Mouse (Mus musculus) urinary bladder, postnatal 36 days (tissue): ENCODE measurements around the gene Ppp1r35.
A peak's percentile ranks its signal among the peaks of the same experiment; 100 is the strongest.
"Not testable (repeated sequence)": the region's sequence is repeated elsewhere in the genome, so short reads cannot be mapped to it uniquely, and the experiment has no call there.

ENCODE experiments used
- DNase-seq, 2 experiments: peaks; one replicate each; pipeline ENCODE4 v3.0.0; 2022; ENCODE audit warnings: low spot score in 2 of 2, mixed read lengths in 1 of 2

The Ppp1r35 gene

DNA sequence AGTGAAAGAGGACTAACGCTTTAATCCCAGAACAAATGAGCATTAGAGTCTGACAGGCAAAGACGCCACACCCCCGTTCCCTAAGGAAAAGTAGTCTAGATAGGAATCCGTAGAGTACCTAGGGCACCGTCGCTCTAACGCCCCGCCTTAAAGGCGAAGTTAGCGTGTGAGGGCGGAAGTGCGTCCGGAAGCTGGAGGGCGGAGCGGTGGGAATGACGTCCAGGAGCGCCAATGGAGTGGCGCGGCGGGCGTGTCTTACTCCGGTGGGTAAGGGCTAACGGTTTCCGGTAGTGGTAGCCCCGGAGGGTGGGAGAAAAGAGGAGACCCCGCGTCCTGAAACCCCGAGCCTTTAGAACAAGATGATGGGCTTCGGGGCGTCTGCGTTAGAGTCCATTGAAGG lies at the start of gene Ppp1r35:
TSS of gene Ppp1r35 (plus strand) at position 215 of the 400 bp plus-strand sequence.
- DNase-seq: peak; percentile 96

DNA sequence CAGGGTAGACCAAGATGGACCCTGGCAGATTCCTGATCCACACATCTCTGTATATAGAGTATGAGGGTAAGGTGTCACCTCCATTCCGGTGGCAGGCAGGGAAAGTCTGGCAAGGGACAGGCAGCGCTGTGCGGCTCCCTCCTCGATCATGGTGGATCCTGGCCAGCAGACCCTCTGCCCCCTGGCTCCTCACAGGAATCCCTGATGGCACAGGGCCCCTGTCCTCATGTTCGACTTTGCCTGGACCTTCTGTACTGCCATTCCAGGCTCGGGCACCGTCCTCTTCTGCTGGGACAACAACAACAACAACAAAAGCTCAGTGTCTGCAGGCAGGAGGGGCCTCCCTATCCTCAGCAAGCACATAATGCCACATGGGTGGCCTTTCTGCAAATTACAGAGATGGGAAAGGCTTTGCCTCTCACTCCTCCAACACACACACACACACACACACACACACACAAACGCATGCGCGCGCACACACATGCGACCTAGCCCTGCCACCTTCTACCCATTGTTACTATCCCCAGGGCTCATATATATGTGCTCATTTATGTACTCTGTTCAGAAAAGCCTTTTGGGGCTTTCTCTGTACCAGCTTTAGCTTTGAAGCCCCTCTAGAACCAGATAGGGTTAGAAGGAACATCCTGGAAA lies 44.9 kb upstream of the Ppp1r35 start:
- no peak for DNase-seq

GRCm38 (mm10) chr5:137734289-137735061 lies 44.2 kb upstream of the Ppp1r35 start:
- DNase-seq: no peak

DNA sequence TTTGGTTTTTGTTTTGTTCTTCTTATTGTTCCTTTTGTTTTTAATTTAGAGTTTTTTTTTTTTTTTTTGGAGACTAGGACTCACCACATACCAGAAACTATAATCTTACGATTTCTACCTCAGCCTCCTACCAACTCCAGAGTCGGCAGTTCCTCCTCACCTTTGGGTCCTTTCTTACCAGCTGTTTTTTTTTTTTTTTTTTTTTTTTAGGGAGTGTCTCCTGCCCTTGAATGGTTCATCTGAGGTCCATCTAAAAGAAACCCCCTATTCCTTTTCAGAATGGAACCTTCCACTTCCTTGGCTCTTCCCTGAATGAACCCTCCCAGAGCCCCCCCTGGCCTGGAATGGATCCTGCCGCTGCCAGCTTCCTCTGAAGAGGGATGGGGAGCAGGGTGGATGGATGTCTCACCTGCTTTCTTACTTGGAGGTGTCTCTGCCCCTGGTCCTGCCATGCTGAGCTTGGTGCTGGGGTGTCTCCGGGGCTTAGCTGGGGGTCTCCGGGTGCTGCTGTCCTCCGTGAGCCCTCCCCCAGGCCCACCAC lies 41.2 kb upstream of the Ppp1r35 start:
- no peak for DNase-seq

- no peak for DNase-seq
These were observed 40.1 kb upstream of the Ppp1r35 start for GRCm38 (mm10) chr5:137738516-137738915.

DNA sequence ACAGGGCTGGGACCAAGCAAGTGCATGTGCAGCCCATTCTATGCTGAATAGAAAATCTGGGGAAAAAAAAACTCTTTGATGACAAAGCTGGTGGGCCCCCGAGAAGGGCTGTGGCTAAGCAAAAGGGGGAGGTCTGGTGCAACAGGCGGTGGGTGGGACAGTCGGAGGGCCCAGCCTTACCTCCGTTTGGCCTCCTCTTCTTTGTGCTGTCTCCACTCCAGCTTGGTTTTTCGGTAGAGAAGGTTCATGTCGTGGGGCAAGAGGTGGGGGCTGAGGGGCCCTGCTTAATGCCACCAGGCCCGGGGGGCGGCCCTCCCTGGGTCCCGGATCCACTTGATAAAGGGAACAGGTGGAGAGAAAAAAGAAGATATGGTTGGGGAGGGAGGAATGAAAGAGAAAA lies 39.2 kb upstream of the Ppp1r35 start:
- no peak for DNase-seq

DNA sequence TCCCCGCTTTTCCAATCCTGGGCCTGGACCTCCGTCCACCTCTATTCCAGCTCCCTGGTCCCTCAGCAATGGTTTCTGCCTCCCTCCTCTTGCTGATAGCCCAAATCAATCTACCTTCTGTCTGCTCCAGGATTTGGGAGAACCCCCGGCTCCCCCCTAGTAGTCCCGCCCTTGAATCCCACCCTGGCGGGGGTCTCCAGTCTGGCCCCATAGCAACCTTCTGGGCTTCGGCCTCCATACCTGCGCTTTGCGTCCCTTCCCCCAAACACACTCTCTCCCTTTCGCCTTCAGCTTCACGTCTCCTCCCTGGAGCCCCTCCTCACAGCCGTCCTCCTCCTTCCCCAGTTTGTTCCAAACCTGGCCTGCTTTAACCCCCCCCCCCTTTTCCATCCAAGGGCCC lies 38.1 kb upstream of the Ppp1r35 start:
- DNase-seq: no peak

DNA sequence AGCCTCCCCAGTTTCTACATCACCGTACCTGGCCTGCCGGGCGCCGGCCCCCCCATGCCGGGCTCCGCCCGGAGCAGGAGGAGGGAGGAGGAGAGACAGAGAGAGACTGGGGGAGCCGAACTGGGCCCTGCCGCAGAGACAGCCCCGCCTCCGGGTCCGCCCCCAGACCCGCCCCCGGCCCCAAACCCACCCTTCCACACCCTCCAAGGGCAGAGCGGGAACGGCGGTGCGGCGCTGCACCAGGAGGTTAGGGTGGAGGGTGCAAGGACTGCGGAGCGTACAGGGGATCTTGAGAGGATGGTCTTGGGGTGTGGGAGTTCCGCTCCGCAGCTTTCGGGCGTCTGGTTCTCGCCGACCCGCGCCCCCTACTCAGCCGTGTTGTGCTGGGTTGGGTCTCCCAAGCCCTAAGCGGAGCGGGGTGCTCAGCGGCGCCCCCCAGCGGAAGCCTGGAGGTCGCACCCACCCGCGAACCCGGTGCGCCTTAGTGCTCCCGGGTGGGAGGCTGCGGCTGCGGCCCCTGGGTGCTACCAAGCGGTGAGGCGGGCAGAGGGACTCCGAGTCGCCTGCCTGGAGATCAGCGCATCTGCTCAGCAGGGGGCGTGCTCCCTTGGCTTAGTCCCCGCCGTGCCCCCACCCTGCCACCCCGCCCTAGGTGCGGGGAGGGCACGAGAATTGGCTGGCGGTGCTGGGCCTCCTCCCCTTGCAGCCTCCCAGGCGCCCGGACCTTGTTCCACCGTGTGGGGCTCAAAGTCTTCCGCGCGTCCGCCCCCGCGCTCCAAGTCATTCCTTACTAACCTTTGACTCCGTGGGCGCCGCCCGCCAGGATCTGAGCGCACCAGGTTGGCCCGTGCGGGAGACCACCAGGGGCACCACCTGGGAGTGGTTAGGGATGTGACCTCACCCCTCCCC lies 37.4 kb upstream of the Ppp1r35 start, which contains the start of gene Nyap1:
TSS of gene Nyap1 (minus strand) at position 585 of the 909 bp plus-strand sequence.
- peak; percentile 58 to 65 for DNase-seq

- no peak for DNase-seq
These were observed 36.6 kb upstream of the Ppp1r35 start for GRCm38 (mm10) chr5:137742048-137742447.

DNA sequence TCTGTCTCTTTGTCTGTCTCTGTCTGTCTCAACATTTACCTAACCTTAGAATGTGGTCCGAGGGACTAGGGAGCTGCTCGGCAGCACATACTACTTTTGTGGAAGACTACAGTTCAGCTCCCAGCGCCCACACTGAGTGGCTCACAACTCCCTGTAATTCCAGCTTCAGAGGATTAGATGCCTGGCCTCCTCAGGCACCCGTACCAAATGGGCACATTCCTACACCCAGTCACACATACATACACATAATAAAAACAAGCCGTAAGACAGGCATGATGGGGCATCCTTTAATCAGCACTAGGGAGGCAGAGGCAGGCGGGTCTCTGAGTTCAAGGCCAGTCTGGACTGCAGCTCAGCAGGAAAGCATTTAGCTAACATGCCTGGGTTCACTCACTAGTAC lies 35.8 kb upstream of the Ppp1r35 start:
- DNase-seq: no peak

- no peak for DNase-seq
These were observed 34.5 kb upstream of the Ppp1r35 start for GRCm38 (mm10) chr5:137744197-137744596.

DNA sequence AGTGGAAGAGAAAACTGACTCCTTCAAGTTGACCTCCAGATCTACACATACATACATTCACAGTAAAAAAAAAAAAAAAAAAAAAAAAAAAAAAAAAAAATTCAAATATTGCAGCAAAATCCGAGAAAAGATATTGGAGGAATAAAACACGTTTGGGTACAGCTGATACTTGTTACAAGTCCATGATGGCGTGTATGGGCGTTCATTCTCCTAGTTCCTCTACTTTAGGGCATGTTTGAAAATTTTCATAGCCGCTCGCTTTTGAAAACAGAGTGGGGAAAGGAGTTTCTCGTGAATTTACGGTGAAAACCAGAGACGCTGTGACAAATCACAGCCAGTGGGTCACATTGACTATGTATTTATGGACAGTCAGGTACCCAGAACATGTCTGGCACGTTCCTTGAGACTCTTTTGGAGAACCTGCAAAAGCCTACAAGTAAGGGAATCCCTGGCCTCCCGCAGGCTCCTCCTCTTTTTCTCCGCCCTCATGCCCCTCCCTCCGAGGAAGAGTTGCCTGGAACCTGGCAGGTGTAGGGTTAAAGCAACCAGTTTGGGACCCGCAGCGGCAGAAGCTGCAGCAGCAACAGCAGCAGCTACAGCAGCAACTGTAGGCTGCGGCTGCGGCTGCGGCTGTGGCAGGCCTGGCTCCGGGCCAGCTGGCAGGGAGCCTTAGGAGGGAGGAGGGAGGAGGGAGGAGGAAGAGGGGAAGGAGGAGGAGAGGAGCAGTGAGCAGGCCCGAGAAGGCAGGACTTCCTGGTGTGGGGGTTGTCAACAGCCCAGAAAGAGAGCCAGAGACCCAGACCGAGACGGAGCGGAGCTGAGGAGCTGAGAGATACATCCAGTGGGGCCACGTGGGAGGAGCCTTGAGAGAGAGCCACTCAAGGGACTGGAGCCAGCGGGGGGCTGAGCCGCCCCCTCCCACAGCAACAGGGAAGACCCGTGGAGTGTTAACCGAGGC lies 33.2 kb upstream of the Ppp1r35 start, which contains the start of gene Tsc22d4:
TSS of gene Tsc22d4 (plus strand) at position 517 of the 958 bp plus-strand sequence.
- peak; percentile 81 to 90 for DNase-seq

DNA sequence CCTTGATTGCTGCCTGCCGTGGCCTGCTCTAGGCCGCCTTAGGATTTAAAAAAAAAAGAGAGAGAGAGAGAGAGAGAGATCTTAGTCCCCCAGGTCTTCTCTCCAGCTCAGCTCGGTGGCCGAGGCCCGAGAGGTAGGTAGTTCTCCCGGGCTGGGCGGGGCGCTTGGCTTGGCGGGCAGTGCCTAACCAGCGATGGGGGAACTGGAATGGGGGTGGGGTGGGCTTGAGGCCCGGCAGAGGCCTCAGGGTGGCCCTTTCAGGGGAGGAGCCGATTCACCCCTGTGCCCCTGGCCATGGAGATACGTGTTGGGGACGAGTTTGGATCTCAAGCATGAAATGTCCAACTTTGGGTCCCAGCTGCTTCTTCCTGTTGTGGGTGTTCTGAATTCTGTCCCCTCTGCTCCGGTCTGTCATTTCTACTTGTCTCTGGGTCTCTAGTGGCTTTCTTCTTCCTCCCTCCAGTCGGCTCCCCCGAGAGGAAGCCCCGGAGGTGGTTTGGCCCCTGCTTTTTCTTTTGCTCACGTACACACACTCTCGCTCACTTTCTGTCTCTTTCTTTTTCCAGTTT lies 32.3 kb upstream of the Ppp1r35 start:
- DNase-seq: peak; percentile 52 to 69

DNA sequence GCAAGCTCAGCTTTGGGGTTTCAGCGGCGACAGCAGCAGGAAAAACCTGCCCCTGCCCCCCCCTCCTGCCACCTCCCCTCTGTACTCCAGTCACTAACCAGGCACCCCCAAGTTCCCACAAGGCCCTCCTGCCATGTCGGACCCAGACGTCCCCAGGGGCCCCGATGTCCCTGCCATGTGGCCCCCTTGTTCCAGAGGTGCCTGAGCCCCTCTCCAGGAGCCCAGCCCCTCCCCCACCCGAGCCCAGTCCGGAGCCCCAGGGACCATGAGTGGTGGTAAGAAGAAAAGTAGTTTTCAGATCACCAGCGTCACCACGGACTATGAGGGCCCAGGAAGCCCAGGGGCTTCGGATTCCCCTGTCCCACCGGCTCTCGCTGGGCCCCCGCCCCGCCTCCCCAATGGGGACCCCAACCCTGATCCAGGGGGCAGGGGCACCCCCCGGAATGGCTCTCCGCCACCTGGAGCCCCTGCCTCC lies 31.8 kb upstream of the Ppp1r35 start:
- DNase-seq: peak in 1 of 2 experiments; percentile 31

DNA sequence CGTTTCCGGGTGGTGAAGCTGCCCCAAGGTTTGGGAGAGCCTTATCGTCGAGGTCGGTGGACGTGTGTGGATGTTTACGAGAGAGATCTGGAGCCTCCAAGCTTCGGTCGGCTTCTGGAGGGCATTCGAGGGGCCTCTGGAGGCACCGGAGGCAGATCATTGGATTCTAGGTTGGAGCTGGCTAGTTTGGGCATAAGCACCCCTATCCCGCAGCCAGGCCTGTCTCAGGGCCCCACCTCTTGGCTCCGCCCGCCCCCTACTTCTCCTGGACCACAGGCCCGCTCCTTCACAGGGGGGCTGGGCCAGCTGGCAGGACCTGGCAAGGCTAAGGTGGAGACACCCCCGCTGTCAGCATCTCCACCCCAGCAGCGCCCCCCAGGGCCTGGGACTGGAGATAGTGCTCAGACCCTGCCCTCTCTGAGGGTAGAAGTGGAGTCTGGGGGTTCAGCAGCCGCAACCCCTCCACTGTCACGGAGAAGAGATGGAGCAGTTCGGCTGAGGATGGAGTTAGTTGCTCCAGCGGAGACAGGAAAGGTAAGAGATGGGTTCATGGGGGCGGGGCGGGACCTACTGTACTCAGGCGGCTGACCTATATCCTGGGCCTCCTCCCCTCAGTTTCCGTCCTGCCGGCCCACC lies 31.2 kb upstream of the Ppp1r35 start:
- DNase-seq: peak in 1 of 2 experiments; percentile 50

GRCm38 (mm10) chr5:137748130-137748770 lies 30.4 kb upstream of the Ppp1r35 start:
- DNase-seq: no peak

DNA sequence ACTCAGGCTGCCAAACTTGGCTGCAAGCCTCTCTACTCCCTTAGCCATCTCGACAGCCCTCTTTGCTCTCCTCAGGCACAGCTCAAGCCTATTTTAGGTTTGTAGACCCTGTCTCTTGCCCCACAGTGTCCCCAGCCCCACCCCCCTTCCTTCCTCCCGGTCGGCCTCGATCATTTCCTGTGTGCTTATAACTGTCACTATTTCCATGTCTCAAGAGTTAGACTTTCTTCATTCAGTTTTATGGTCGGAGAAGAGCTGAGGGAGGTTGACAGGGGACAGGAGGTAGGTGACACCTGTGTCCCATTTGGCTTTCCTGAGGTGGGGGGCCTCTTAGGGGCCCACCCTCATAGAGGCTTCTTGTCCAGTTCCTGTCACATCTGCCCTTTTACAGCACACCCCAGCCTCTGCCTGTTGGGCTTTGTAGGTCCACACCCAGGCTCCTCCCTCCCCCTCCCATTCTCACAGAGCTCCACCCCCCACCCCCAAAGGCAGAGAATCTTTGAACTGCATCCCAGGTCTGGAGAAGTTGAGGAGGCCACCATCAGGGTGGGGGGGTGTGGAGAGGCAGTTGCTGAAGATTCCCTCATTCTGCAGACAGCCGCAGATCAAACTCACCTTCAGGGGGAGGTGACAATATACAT lies 29.3 kb upstream of the Ppp1r35 start:
- DNase-seq: no peak

GRCm38 (mm10) chr5:137750212-137750611 lies 28.4 kb upstream of the Ppp1r35 start:
- DNase-seq: not testable (repeated sequence)
